Mouse (Mus musculus): ENCODE data around the gene Tbc1d10a. TPM values are rescaled to one million over a fixed set of nuclear protein-coding genes. Genes with fewer than 3 reads are reported as not detected.

The Tbc1d10a gene
- total and polyA plus RNA-seq, 2 experiments from 2014 or later, result 31.9 to 48.4 TPM

DNA sequence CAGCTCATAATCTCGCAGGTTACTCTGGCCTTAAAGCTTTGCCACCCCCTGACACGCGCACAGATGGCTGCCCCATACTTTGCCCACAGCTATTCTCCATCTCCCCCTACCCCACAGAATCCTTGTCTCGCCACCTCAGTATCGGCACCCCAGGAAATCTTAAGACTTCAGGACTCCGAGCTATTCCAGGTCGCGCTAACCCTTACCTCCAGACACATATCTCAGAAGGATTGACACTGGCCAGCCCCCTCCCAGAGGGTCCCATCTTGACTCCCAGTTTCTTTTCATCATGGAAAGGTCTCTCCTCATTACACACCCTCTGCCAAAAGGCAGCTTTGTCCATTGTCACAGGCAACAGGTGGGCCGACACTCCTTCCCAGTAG lies 720 bp downstream of the Tbc1d10a start:
- Histone ChIP-seq H3K4me2 (ENCODE audit: low read depth, low read length, poor library complexity, severe bottlenecking) (peak overlapping the region; percentile 66), H3K9me3 (ENCODE audit: low read length) (no peaks in the 10 kb centered on the region), H3K4me3 (ENCODE audit: low read depth, low read length) (peak overlapping the region; percentile 93), H3K27ac (ENCODE audit: low read depth, low read length) (no peak overlapping the region), H3K27me3 (ENCODE audit: insufficient read depth, low read length) (no peaks in the 10 kb centered on the region), H3K9ac (replicated peaks; ENCODE audit: low read length, poor library complexity, severe bottlenecking) (peak overlapping the region; percentile 84), H3K36me3 (ENCODE audit: insufficient read depth, low read length) (no peaks in the 10 kb centered on the region), H3K4me1 (ENCODE audit: insufficient read depth, low read length) (peaks cover 8% of the 10 kb centered on the region)
- no peak for TF ChIP-seq CTCF (IDR thresholded peaks at IDR 0.05)
- ATAC-seq (ENCODE audit: low FRiP score), result no peak
- WGBS, result 13% methylated on average over 9 of the region's 9 CpGs
- no peak for DNase-seq (ENCODE audit: low spot score)

- H3K27ac ChIP-seq (ENCODE audit: low read depth, low read length), result no peak overlapping the region
- WGBS, result 89% methylated on average over 6 of the region's 6 CpGs
- DNase-seq (ENCODE audit: low spot score) (no peak), ATAC-seq (ENCODE audit: low FRiP score) (no peak)
- H3K4me2 ChIP-seq (ENCODE audit: low read depth, low read length, poor library complexity, severe bottlenecking), result no peak overlapping the region
- H3K4me1 ChIP-seq (ENCODE audit: insufficient read depth, low read length), result peaks cover 14% of the 10 kb centered on the region
- H3K27me3 ChIP-seq (ENCODE audit: insufficient read depth, low read length), result no peaks in the 10 kb centered on the region
- H3K9ac ChIP-seq (replicated peaks; ENCODE audit: low read length, poor library complexity, severe bottlenecking), result no peak overlapping the region
- H3K9me3 ChIP-seq (ENCODE audit: low read length), result no peaks in the 10 kb centered on the region
- no peak for TF ChIP-seq CTCF (IDR thresholded peaks at IDR 0.05)
- H3K36me3 ChIP-seq (ENCODE audit: insufficient read depth, low read length), result no peaks in the 10 kb centered on the region
- H3K4me3 ChIP-seq (ENCODE audit: low read depth, low read length), result no peak overlapping the region
These were observed 2.6 kb downstream of the Tbc1d10a start for GRCm38 (mm10) chr11:4189182-4189581.

GRCm38 (mm10) chr11:4190677-4191076 lies 4.1 kb downstream of the Tbc1d10a start:
- DNase-seq (ENCODE audit: low spot score) (no peak), ATAC-seq (ENCODE audit: low FRiP score) (no peak)
- 74% methylated on average over 3 of the region's 3 CpGs for WGBS
- no peaks in the 10 kb centered on the region for H3K27me3 ChIP-seq (ENCODE audit: insufficient read depth, low read length)
- no peak overlapping the region for H3K9ac ChIP-seq (replicated peaks; ENCODE audit: low read length, poor library complexity, severe bottlenecking)
- H3K9me3 ChIP-seq (ENCODE audit: low read length), result no peaks in the 10 kb centered on the region
- no peak overlapping the region for H3K27ac ChIP-seq (ENCODE audit: low read depth, low read length)
- H3K4me3 ChIP-seq (ENCODE audit: low read depth, low read length), result no peak overlapping the region
- no peaks in the 10 kb centered on the region for H3K36me3 ChIP-seq (ENCODE audit: insufficient read depth, low read length)
- H3K4me2 ChIP-seq (ENCODE audit: low read depth, low read length, poor library complexity, severe bottlenecking), result no peak overlapping the region
- no peak for TF ChIP-seq CTCF (IDR thresholded peaks at IDR 0.05)
- peaks cover 14% of the 10 kb centered on the region for H3K4me1 ChIP-seq (ENCODE audit: insufficient read depth, low read length)

- H3K9me3 ChIP-seq (ENCODE audit: low read length), result no peaks in the 10 kb centered on the region
- 83% methylated on average over 3 of the region's 3 CpGs for WGBS
- no peak overlapping the region for H3K4me2 ChIP-seq (ENCODE audit: low read depth, low read length, poor library complexity, severe bottlenecking)
- TF ChIP-seq CTCF (IDR thresholded peaks at IDR 0.05), result no peak
- H3K9ac ChIP-seq (replicated peaks; ENCODE audit: low read length, poor library complexity, severe bottlenecking), result no peak overlapping the region
- DNase-seq (ENCODE audit: low spot score) (peak; percentile 17), ATAC-seq (ENCODE audit: low FRiP score) (no peak)
- H3K27me3 ChIP-seq (ENCODE audit: insufficient read depth, low read length), result no peaks in the 10 kb centered on the region
- H3K36me3 ChIP-seq (ENCODE audit: insufficient read depth, low read length), result no peaks in the 10 kb centered on the region
- H3K27ac ChIP-seq (ENCODE audit: low read depth, low read length), result 0 out of 2 replicates have a peak overlapping the region, but pooled peaks have one; percentile 6
- peaks cover 9% of the 10 kb centered on the region; the same call in 1 of the 2 replicates for H3K4me1 ChIP-seq (ENCODE audit: insufficient read depth, low read length)
- no peak overlapping the region for H3K4me3 ChIP-seq (ENCODE audit: low read depth, low read length)
These were observed 6.2 kb downstream of the Tbc1d10a start for GRCm38 (mm10) chr11:4192757-4193156.

DNA sequence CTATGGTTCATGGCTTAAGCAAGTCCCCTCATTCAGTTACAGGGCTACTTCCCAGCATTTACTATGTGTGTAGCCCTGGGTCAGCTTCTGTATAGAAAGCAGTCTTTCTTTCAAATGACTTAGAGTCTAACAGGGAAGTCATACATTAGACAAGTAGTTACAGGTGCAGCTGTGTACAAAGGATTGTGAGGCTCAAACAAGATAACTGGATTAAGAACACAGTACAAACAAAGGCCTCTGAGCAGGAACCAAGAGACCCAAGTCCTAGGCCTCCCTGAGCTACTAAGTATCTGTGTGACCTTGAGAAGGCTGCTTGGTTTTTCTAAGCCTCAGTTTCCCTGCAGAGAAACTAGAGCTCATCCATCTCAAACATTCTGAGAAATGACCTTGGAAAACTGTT lies 6.8 kb downstream of the Tbc1d10a start:
- Histone ChIP-seq H3K4me1 (ENCODE audit: insufficient read depth, low read length) (peaks cover 5% of the 10 kb centered on the region; the same call in 1 of the 2 replicates), H3K27ac (ENCODE audit: low read depth, low read length) (no peak overlapping the region), H3K4me3 (ENCODE audit: low read depth, low read length) (no peak overlapping the region), H3K9ac (replicated peaks; ENCODE audit: low read length, poor library complexity, severe bottlenecking) (no peak overlapping the region), H3K4me2 (ENCODE audit: low read depth, low read length, poor library complexity, severe bottlenecking) (no peak overlapping the region), H3K36me3 (ENCODE audit: insufficient read depth, low read length) (no peaks in the 10 kb centered on the region), H3K9me3 (ENCODE audit: low read length) (no peaks in the 10 kb centered on the region), H3K27me3 (ENCODE audit: insufficient read depth, low read length) (no peaks in the 10 kb centered on the region)
- ATAC-seq (ENCODE audit: low FRiP score) (no peak), DNase-seq (ENCODE audit: low spot score) (no peak)
- no peak for TF ChIP-seq CTCF (IDR thresholded peaks at IDR 0.05)

- Histone ChIP-seq H3K27ac (ENCODE audit: low read depth, low read length) (no peak overlapping the region), H3K27me3 (ENCODE audit: insufficient read depth, low read length) (no peaks in the 10 kb centered on the region), H3K4me1 (ENCODE audit: insufficient read depth, low read length) (peaks cover 5% of the 10 kb centered on the region; the same call in 1 of the 2 replicates), H3K9me3 (ENCODE audit: low read length) (no peaks in the 10 kb centered on the region), H3K36me3 (ENCODE audit: insufficient read depth, low read length) (no peaks in the 10 kb centered on the region), H3K4me2 (ENCODE audit: low read depth, low read length, poor library complexity, severe bottlenecking) (no peak overlapping the region), H3K4me3 (ENCODE audit: low read depth, low read length) (no peak overlapping the region), H3K9ac (replicated peaks; ENCODE audit: low read length, poor library complexity, severe bottlenecking) (no peak overlapping the region)
- no peak for TF ChIP-seq CTCF (IDR thresholded peaks at IDR 0.05)
- DNase-seq (ENCODE audit: low spot score) (no peak), ATAC-seq (ENCODE audit: low FRiP score) (no peak)
- WGBS, result 84% methylated on average over 3 of the region's 3 CpGs
These were observed 9.0 kb downstream of the Tbc1d10a start for GRCm38 (mm10) chr11:4195597-4196031.

Measured in midbrain, postnatal 0 days (tissue).